Mouse (Mus musculus) heart, adult 2 months (tissue): ENCODE measurements around the gene Gm3099. TPM values are rescaled to one million over a fixed set of nuclear protein-coding genes. Genes with fewer than 3 reads are reported as not detected.
"Not testable (repeated sequence)": the region's sequence is repeated elsewhere in the genome, so short reads cannot be mapped to it uniquely, and the experiment has no call there.

Experiments
- DNase-seq, 2 experiments: peaks; one replicate each; pipeline ENCODE4 v3.0.0; 2021
- H3K27ac ChIP-seq: fragments of 200-600 bp; 2 replicates; pipeline ENCODE4 v1.8.1; 2022
- H3K27me3 ChIP-seq: fragments of 200-500 bp; 2 replicates; pipeline ENCODE4 v1.6.1; 2012; ENCODE audit warnings: mild to moderate bottlenecking, low read length, inconsistent platforms, mixed read lengths; ENCODE audit not compliant: control insufficient read depth, insufficient read depth
- H3K36me3 ChIP-seq: fragments of 200-500 bp; 2 replicates; pipeline ENCODE4 v1.6.1; 2012; ENCODE audit warnings: low read length, inconsistent platforms; ENCODE audit not compliant: control insufficient read depth, insufficient read depth
- H3K4me1 ChIP-seq: fragments of 200-500 bp; 2 replicates; pipeline ENCODE4 v1.6.1; 2011; ENCODE audit warnings: low read length; ENCODE audit not compliant: control insufficient read depth, insufficient read depth
- H3K4me3 ChIP-seq: fragments of 200-600 bp; 2 replicates; pipeline ENCODE4 v1.8.1; 2022
- H3K79me2 ChIP-seq: fragments of 200-500 bp; replicated peaks from 2 replicates; pipeline ENCODE4 v1.6.1; 2012; ENCODE audit warnings: mild to moderate bottlenecking, inconsistent platforms, low read length, moderate library complexity, mixed read lengths; ENCODE audit not compliant: control insufficient read depth, insufficient read depth
- H3K9ac ChIP-seq: fragments of 200-500 bp; 2 replicates; pipeline ENCODE4 v1.6.1; 2012; ENCODE audit warnings: low read depth, mild to moderate bottlenecking, control low read depth, inconsistent platforms, low read length, mixed read lengths
- WGBS: fragments of 180-500 bp; shearing (Covaris S2); methylation state at CpG from one replicate; pipeline ENCODE4 v1.1.7; 2018; 5-methylcytosine and 5-hydroxymethylcytosine counted together
- intact Hi-C: fragments of 180-260 bp; cut with DNase I; formaldehyde crosslinking; loops from one replicate; pipeline ENCODE4 v1.15.1; 2025
- long read RNA-seq: library from polyadenylated mRNA; stranded (forward); transcript quantifications from one replicate; pipeline ENCODE4 v2.0.0, GENCODE M21; 2021
- polyA plus RNA-seq: library from polyadenylated mRNA; depleted of rRNA; stranded (reverse); fragments of >200 nt; gene quantifications from 2 replicates; pipeline ENCODE4 v1.2.3, GENCODE M21; 2012; rRNA removed
- total RNA-seq, 2 experiments: library from RNA; stranded (reverse); gene quantifications; 2 replicates each; pipeline ENCODE4 v1.2.3; 2021

Gm3099 gene
- total RNA-seq = not detected
- polyA plus RNA-seq = not detected in 2 replicates
- long read RNA-seq = 0 reads

DNA sequence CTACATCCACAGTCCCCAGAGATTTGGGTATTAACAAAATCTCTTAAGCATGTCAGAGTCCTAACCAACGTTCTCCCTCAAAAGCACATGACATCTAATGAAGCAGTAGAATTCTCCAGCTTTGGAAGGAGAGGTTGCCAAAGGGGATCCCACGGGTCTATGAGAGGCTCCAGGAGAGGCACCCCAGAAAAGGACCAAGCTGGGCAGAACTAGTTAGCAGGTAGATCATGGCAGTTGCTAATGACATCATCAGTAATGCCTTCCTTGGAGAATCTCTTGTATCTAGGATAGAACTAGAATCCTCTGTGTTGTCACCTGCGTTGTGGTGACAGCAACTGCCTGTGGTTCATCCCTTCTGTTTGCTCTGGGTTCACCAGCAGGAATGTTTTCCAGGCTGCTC, at the start of gene Gm3099:
Gene Gm3099, plus strand, starts transcription at position 301 of the 400 bp plus-strand sequence.
- H3K79me2 ChIP-seq, DNase-seq, H3K36me3 ChIP-seq, H3K9ac ChIP-seq, H3K4me3 ChIP-seq, intact Hi-C loops, H3K4me1 ChIP-seq, H3K27ac ChIP-seq, H3K27me3 ChIP-seq: not testable (repeated sequence)
- 57% methylated on average over 1 of the region's 3 CpGs for WGBS

DNA sequence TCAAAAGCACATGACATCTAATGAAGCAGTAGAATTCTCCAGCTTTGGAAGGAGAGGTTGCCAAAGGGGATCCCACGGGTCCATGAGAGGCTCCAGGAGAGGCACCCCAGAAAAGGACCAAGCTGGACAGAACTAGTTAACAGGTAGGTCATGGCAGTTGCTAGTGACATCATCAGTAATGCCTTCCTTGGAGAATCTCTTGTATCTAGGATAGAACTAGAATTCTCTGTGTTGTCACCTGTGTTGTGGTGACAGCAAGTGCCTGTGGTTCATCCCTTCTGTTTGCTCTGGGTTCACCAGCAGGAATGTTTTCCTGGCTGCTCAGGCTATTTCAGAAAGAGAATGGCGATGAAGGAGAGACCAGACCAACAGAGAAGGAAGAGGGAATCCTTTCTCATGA, 34.9 kb upstream of the Gm3099 start, which contains the start of gene Gm3095:
Gene Gm3095, plus strand, starts transcription at position 301 of the 400 bp plus-strand sequence.
- H3K4me1 ChIP-seq, DNase-seq, H3K27ac ChIP-seq, intact Hi-C loops, H3K9ac ChIP-seq, H3K27me3 ChIP-seq, H3K36me3 ChIP-seq, H3K79me2 ChIP-seq, H3K4me3 ChIP-seq: not testable (repeated sequence)
- WGBS = no CpG with 5 or more reads among the region's 2 CpGs

DNA sequence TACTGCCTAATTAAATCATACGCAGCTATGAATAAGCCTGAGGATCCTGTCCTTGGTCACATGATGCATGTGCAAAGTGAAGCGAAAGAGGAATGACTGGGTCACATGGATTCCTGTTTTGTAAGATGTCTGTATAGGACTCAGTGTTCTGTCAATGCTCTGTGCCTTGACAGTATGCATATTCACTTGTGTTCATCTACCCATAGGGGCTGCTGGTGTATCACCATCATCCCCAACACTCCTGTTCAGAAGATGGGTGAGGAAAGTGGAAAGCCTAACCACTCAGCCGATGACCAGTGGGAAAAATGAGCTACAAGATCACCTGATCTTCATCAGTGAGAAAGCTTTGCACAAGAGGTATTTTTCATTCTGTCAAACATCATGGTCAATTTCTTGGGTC, 25.4 kb downstream of the Gm3099 start, which contains the start of gene Gm5796:
Gene Gm5796, plus strand, starts transcription at position 301 of the 400 bp plus-strand sequence.
- H3K27ac ChIP-seq, H3K9ac ChIP-seq, DNase-seq, H3K4me1 ChIP-seq, H3K4me3 ChIP-seq, H3K79me2 ChIP-seq, H3K27me3 ChIP-seq, intact Hi-C loops, H3K36me3 ChIP-seq: not testable (repeated sequence)
- 91% methylated on average over 1 of the region's 3 CpGs for WGBS

Other genes with a start within 250 kb of the Gm3099 start
- under 1 TPM in 1 of 2 experiments, not detected in 1; 0.30 TPM for gene Gm3002, start 188.3 kb upstream of the Gm3099 start, total RNA-seq
- gene Gm3002, start 188.3 kb upstream of the Gm3099 start, polyA plus RNA-seq = 0.90 TPM in 1 of 2 replicates, not detected in the other
- gene Gm3033, start 152.1 kb upstream of the Gm3099 start, total RNA-seq = not detected
- 0.08 and 0.23 TPM in 2 replicates for gene Gm3033, start 152.1 kb upstream of the Gm3099 start, polyA plus RNA-seq
- gene Gm2916, start 114.2 kb upstream of the Gm3099 start, total RNA-seq = not detected
- not detected in 2 replicates for gene Gm2916, start 114.2 kb upstream of the Gm3099 start, polyA plus RNA-seq
- not detected for gene Gm3029, start 66.6 kb upstream of the Gm3099 start, total RNA-seq
- gene Gm3029, start 66.6 kb upstream of the Gm3099 start, polyA plus RNA-seq = not detected in 2 replicates
- not detected for gene Gm3095, start 34.8 kb upstream of the Gm3099 start, total RNA-seq
- 0.25 and 0.26 TPM in 2 replicates for gene Gm3095, start 34.8 kb upstream of the Gm3099 start, polyA plus RNA-seq
- under 1 TPM in 1 of 2 experiments, not detected in 1; 0.57 TPM for gene Gm5796, start 25.5 kb downstream of the Gm3099 start, total RNA-seq
- 0.14 TPM in 1 of 2 replicates, not detected in the other for gene Gm5796, start 25.5 kb downstream of the Gm3099 start, polyA plus RNA-seq
- gene Gm3115, start 85.7 kb downstream of the Gm3099 start, total RNA-seq = under 1 TPM in 1 of 2 experiments, not detected in 1; 0.16 TPM
- not detected in 2 replicates for gene Gm3115, start 85.7 kb downstream of the Gm3099 start, polyA plus RNA-seq
- gene Gm8108, start 112.1 kb downstream of the Gm3099 start, total RNA-seq = under 1 TPM; 0.31 to 0.66 TPM
- 0.41 and 0.61 TPM in 2 replicates for gene Gm8108, start 112.1 kb downstream of the Gm3099 start, polyA plus RNA-seq
- gene Gm3127, start 166.6 kb downstream of the Gm3099 start, total RNA-seq = not detected
- gene Gm3127, start 166.6 kb downstream of the Gm3099 start, polyA plus RNA-seq = not detected in 2 replicates
- gene Gm2974, start 184.2 kb downstream of the Gm3099 start, total RNA-seq = not detected
- 0.51 TPM in 1 of 2 replicates, not detected in the other for gene Gm2974, start 184.2 kb downstream of the Gm3099 start, polyA plus RNA-seq